21 mouse cellular contexts compared by ENCODE assay signal in the genomic region with DNA sequence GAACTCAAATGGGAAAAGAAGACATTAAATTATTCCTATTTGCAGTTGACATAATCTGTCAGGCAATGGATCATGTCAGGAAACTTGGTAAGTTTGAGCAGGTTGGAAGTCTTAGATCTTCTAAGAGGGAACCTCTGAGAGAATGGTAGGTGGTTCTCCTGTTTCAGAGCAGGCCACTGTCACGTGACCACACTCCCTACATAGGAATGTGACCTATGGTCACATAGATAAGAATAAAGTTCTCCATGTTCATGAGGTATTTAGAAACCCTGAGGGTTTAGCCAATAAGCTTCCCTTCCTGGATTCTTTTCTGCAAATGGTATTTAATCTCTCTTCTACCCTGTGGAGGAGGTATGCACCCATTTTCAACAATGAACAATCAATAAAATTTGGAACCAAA.
DNase-seq lines count a peak whose midpoint lies in the region; ATAC-seq and TF ChIP-seq lines count a peak whose summit lies in the region.
"Had no signal": no experiment of that assay in that cellular context is flagged by ENCODE, and none has a peak within 500 bp of the region (broad histone marks: within the 10 kb centered on the region; RNA-seq: fewer than 3 reads in every experiment).

No protein-coding gene starts in this region.

- H3K27ac ChIP-seq in CH12.LX (ENCODE audit: insufficient read depth, low read depth) = no peak overlapping the region
- H3K27ac ChIP-seq in intestine, embryonic 15.5 days = no peak overlapping the region
- no peak overlapping the region; the same call in 1 of the 2 replicates for H3K27ac ChIP-seq in stomach, embryonic 14.5 days (ENCODE audit: low read length)
- H3K27ac ChIP-seq in neural tube, embryonic 15.5 days (replicated peaks) = no peak overlapping the region
- H3K27ac ChIP-seq: embryonic facial prominence, embryonic 13.5 days; forebrain, embryonic 13.5 days; gastrocnemius, adult 2 months; heart, embryonic 13.5 days; hindbrain, embryonic 12.5 days; hindbrain, postnatal 0 days had no signal

- in situ Hi-C loops in CH12.LX (cut with MboI; ENCODE audit: low pct_ligation_motif_present, low pct_unique_long_range_greater_than_20kb, low sequenced_read_pairs) = no loop called here

- TF ChIP-seq EP300 in CH12.LX (IDR thresholded peaks at IDR 0.05; ENCODE audit: low read length) = no peak

- dilution Hi-C loops in CH12.LX (cut with MboI; ENCODE audit: extremely low pct_ligation_motif_present, extremely low pct_unique_long_range_greater_than_20kb, low sequenced_read_pairs) = no loop called here

- H3K4me2 ChIP-seq in CH12.LX (ENCODE audit: insufficient read depth, low read depth, poor library complexity, severe bottlenecking) = no peak overlapping the region
- no peak overlapping the region for H3K4me2 ChIP-seq in intestine, embryonic 15.5 days (replicated peaks)
- H3K4me2 ChIP-seq in stomach, embryonic 14.5 days (replicated peaks; ENCODE audit: low read depth, low read length) = no peak overlapping the region
- no peak overlapping the region for H3K4me2 ChIP-seq in neural tube, embryonic 15.5 days
- H3K4me2 ChIP-seq: embryonic facial prominence, embryonic 13.5 days; forebrain, embryonic 13.5 days; heart, embryonic 13.5 days; hindbrain, embryonic 12.5 days had no signal

- no peak overlapping the region for H3K4me3 ChIP-seq in CH12.LX (replicated peaks in 1 of 3; ENCODE audit: low read depth in 2 of 3, low read length in 2 of 3, poor library complexity in 1 of 3)
- no peak overlapping the region for H3K4me3 ChIP-seq in intestine, embryonic 15.5 days (replicated peaks)
- H3K4me3 ChIP-seq in stomach, embryonic 14.5 days (ENCODE audit: low read depth, low read length) = no peak overlapping the region
- H3K4me3 ChIP-seq in neural tube, embryonic 15.5 days (replicated peaks) = no peak overlapping the region
- H3K4me3 ChIP-seq: embryonic facial prominence, embryonic 13.5 days; forebrain, embryonic 13.5 days; gastrocnemius, adult 2 months; heart, embryonic 13.5 days; hindbrain, embryonic 12.5 days had no signal

- H3K4me1 ChIP-seq in CH12.LX (ENCODE audit: control insufficient read depth in 1 of 2, insufficient read depth in 2 of 2) = no peaks in the 10 kb centered on the region
- no peaks in the 10 kb centered on the region for H3K4me1 ChIP-seq in intestine, embryonic 15.5 days (replicated peaks)
- H3K4me1 ChIP-seq in stomach, embryonic 14.5 days (ENCODE audit: control insufficient read depth, insufficient read depth, low read length) = no peaks in the 10 kb centered on the region; the same call in 1 of the 2 replicates
- H3K4me1 ChIP-seq in neural tube, embryonic 15.5 days = no peaks in the 10 kb centered on the region
- H3K4me1 ChIP-seq: embryonic facial prominence, embryonic 13.5 days; forebrain, embryonic 13.5 days; hindbrain, embryonic 12.5 days had no signal

- WGBS in intestine, embryonic 15.5 days = 39% methylated on average over 1 of the region's 1 CpGs
- WGBS in stomach, embryonic 14.5 days = 44% methylated on average over 1 of the region's 1 CpGs
- 79% methylated on average over 1 of the region's 1 CpGs for WGBS in neural tube, embryonic 15.5 days

- no peaks in the 10 kb centered on the region for H3K36me3 ChIP-seq in CH12.LX (replicated peaks in 1 of 2; ENCODE audit: control insufficient read depth in 1 of 2, insufficient read depth in 1 of 2, low read length in 1 of 2)
- no peaks in the 10 kb centered on the region for H3K36me3 ChIP-seq in intestine, embryonic 15.5 days
- no peaks in the 10 kb centered on the region for H3K36me3 ChIP-seq in stomach, embryonic 14.5 days (ENCODE audit: control insufficient read depth, insufficient read depth, low read length)
- H3K36me3 ChIP-seq in neural tube, embryonic 15.5 days = no peaks in the 10 kb centered on the region
- H3K36me3 ChIP-seq: embryonic facial prominence, embryonic 13.5 days; G1E; heart, embryonic 13.5 days; hindbrain, embryonic 12.5 days had no signal

- TF ChIP-seq CTCF in CH12.LX (conservative IDR thresholded peaks at IDR 0.05 in 1 of 2, IDR thresholded peaks at IDR 0.05 in 1 of 2; ENCODE audit: low read depth in 2 of 2, low read length in 2 of 2) = no peak

- H3K27me3 ChIP-seq in CH12.LX (replicated peaks) = no peaks in the 10 kb centered on the region
- no peaks in the 10 kb centered on the region for H3K27me3 ChIP-seq in intestine, embryonic 15.5 days (replicated peaks)
- H3K27me3 ChIP-seq in stomach, embryonic 14.5 days (ENCODE audit: control insufficient read depth, insufficient read depth, low read length) = no peaks in the 10 kb centered on the region
- no peaks in the 10 kb centered on the region for H3K27me3 ChIP-seq in neural tube, embryonic 15.5 days (replicated peaks)
- H3K27me3 ChIP-seq: embryonic facial prominence, embryonic 13.5 days; forebrain, embryonic 13.5 days; heart, embryonic 13.5 days; hindbrain, embryonic 12.5 days had no signal

- no peak overlapping the region for H3K9ac ChIP-seq in CH12.LX (ENCODE audit: insufficient read depth, low read depth)
- H3K9ac ChIP-seq in intestine, embryonic 15.5 days = no peak overlapping the region
- no peak overlapping the region for H3K9ac ChIP-seq in stomach, embryonic 14.5 days (replicated peaks; ENCODE audit: low read depth, low read length)
- H3K9ac ChIP-seq in neural tube, embryonic 15.5 days (replicated peaks) = no peak overlapping the region
- H3K9ac ChIP-seq: embryonic facial prominence, embryonic 13.5 days; forebrain, embryonic 13.5 days; forebrain, postnatal 0 days; heart, embryonic 13.5 days; hindbrain, embryonic 12.5 days had no signal

- TF ChIP-seq POLR2A in CH12.LX (IDR thresholded peaks at IDR 0.05; ENCODE audit: low read depth, low read length) = no peak

- no peak for DNase-seq in CH12.LX (ENCODE audit: extremely low read depth)
- DNase-seq in yolk sac, embryonic 10.5 days (ENCODE audit: low spot score) = peak; percentile 5
- no peak for DNase-seq in spleen, adult 12 weeks (ENCODE audit: low spot score)
- DNase-seq in left cerebral cortex, adult 9 months (ENCODE audit: low spot score in 2 of 2) = no peak
- DNase-seq: adrenal gland, postnatal 10 days; cerebellum, adult 11-12 months; cerebellum, adult 9-10 months; cerebellum, postnatal 36 days; forebrain, postnatal 0 days; gastrocnemius, adult 2 months; gastrocnemius, postnatal 25 days; heart, postnatal 4 days had no signal

- peak; percentile 80 for ATAC-seq in intestine, embryonic 15.5 days
- ATAC-seq in stomach, embryonic 14.5 days (ENCODE audit: insufficient number of reproducible peaks, insufficient read depth, low FRiP score, low read depth) = 0 out of 2 replicates have a peak, but pooled peaks have one; percentile 35
- ATAC-seq in neural tube, embryonic 15.5 days (ENCODE audit: low FRiP score) = no peak
- ATAC-seq: forebrain, embryonic 13.5 days; forebrain, postnatal 0 days; hindbrain, postnatal 0 days had no signal

- no peaks in the 10 kb centered on the region for H3K79me2 ChIP-seq in CH12.LX (replicated peaks; ENCODE audit: control insufficient read depth, extremely low read depth, insufficient read depth, poor library complexity, severe bottlenecking)

- H3K9me3 ChIP-seq in CH12.LX (replicated peaks; ENCODE audit: low read length) = no peaks in the 10 kb centered on the region
- no peaks in the 10 kb centered on the region for H3K9me3 ChIP-seq in intestine, embryonic 15.5 days
- no peaks in the 10 kb centered on the region for H3K9me3 ChIP-seq in stomach, embryonic 14.5 days (ENCODE audit: control insufficient read depth, low read depth, low read length)
- no peaks in the 10 kb centered on the region for H3K9me3 ChIP-seq in neural tube, embryonic 15.5 days (replicated peaks)
- H3K9me3 ChIP-seq: embryonic facial prominence, embryonic 13.5 days; forebrain, embryonic 13.5 days; G1E; heart, embryonic 13.5 days; hindbrain, embryonic 12.5 days had no signal

- TF ChIP-seq RAD21 in CH12.LX (IDR thresholded peaks at IDR 0.05; ENCODE audit: low read depth, low read length) = no peak

TF ChIP-seq in CH12.LX, 34 proteins besides CTCF, POLR2A, EP300 and RAD21:
- TF ChIP-seq JUND (conservative IDR thresholded peaks at IDR 0.05; ENCODE audit: low read depth, low read length) (no peak), GABPA (IDR thresholded peaks at IDR 0.05; ENCODE audit: insufficient replicate concordance, low read depth, low read length) (no peak), MYC (IDR thresholded peaks at IDR 0.05; ENCODE audit: low read depth, low read length) (no peak), USF1 (IDR thresholded peaks at IDR 0.05; ENCODE audit: low read depth, low read length) (no peak), USF2 (conservative IDR thresholded peaks at IDR 0.05; ENCODE audit: low read depth, low read length) (0 out of 2 replicates have a peak, but pooled peaks have one; percentile 11), SMC3 (IDR thresholded peaks at IDR 0.05; ENCODE audit: low read depth, low read length) (no peak), SIN3A (IDR thresholded peaks at IDR 0.05; ENCODE audit: low read length) (no peak), RCOR1 (conservative IDR thresholded peaks at IDR 0.05; ENCODE audit: low read depth, low read length) (no peak), JUN (IDR thresholded peaks at IDR 0.05; ENCODE audit: insufficient read depth, low read depth, low read length) (no peak)
